Mouse (Mus musculus): Measurements from ENCODE around the gene Tnrc6b.
"Not testable (repeated sequence)": the region's sequence is repeated elsewhere in the genome, so short reads cannot be mapped to it uniquely, and the experiment has no call there.

Tnrc6b gene

GRCm38 (mm10) chr15:80852527-80852926, 141.4 kb downstream of the Tnrc6b start:
- DNase-seq = not testable (repeated sequence)

GRCm38 (mm10) chr15:80859366-80859765, 148.3 kb downstream of the Tnrc6b start:
- DNase-seq = peak in 1 of 2 experiments; percentile 40

DNA sequence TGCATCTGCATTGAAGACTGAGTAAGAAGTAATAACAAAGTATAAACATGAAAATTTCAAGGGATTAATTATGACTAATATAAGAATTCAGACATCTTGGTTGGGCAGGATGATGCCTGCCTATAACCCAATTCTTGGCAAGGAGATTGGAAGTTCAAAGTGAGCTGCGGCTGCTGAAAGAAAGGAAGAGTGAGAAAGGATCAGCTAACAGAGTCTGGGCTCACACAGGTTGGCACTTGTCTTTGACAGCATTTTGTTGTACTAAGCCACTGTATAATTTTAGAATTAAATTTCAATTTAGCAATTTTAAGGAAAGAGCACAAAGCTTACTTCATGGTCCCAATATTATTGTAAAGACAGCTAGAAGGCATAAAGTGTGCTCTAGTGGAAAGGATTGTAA, 150.2 kb downstream of the Tnrc6b start:
- DNase-seq = no peak

DNA sequence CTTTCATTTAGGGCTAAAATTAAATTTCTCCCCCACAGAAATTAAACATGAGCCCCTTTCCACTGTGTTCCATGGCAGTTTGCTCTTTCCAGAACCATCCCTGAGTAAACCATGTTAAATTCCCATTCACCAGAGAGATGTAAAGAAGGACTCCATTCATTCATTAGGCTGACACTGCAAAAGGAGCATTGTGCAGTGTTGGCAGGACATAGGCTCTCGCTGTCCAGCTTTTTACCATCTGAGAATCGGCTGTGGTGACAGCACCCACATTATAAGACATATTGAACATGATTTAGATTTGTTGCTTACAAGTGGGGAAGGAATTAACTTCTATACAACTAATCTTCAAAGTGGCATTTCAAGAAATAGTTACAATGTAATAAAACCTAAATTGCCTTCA, 150.9 kb downstream of the Tnrc6b start:
- no peak for DNase-seq

- DNase-seq = not testable (repeated sequence)
These were observed 157.5 kb downstream of the Tnrc6b start for GRCm38 (mm10) chr15:80868603-80869002.

DNA sequence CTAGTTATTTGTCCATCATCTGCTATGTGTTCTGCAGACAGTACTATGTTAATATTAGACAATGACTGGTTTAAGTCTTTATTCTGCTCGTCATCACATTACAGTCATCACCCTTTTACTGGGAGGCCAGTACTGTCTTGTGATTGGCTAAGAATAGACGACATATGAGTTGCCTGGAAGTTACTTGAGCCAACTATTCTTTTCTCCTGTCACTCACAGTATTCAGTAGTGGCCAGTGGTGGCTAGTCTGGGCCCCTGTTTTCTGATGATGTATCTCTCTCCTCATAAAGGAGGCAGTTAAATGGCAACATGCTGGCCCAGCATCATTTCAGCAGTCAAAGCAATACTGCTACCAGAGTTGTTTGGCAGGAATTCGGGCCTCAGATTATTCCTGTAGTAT, 163.6 kb downstream of the Tnrc6b start:
- no peak for DNase-seq

GRCm38 (mm10) chr15:80876231-80876630, 165.1 kb downstream of the Tnrc6b start:
- DNase-seq = peak; percentile 75 to 87

DNA sequence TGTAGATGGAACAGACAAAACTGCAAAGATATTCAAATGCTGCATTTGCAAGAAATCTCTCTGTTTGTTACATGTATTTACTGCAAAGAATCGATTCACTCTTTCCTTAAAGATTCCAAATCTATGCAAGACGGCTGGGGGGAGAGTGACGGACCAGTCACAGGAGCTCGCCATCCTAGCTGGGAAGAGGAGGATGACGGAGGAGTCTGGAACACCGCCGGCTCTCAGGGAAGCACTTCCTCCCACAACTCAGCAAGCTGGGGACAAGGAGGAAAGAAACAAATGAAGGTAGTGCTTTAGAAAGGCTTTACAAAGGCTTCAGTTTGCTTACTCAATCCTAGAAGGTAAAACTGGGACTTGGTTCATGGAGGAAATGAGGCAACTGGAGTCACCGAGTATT, 173.0 kb downstream of the Tnrc6b start:
- DNase-seq = no peak

- DNase-seq = peak; percentile 48 to 62
These were observed 175.4 kb downstream of the Tnrc6b start for GRCm38 (mm10) chr15:80886361-80887156.

DNA sequence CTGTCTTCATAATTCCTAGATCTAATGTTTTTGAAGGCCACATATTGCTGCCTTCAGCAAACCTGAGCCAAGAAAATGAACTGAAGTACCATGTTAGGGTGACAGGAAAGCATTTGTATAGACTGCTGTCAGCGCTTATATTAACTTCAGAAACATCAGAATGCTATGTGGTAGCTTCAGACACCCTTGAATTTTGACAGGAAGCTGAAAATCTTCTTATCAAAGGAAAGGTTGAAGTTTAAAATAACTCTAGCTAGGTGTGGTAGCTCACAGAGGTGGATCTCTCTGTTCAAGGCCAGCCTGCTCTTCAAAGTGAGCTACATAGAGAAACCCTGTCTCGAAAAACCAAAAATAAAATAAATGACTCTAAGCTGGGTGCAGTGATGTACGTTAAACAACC, 181.2 kb downstream of the Tnrc6b start:
- no peak for DNase-seq

GRCm38 (mm10) chr15:80896741-80897140, 185.6 kb downstream of the Tnrc6b start:
- no peak for DNase-seq

DNA sequence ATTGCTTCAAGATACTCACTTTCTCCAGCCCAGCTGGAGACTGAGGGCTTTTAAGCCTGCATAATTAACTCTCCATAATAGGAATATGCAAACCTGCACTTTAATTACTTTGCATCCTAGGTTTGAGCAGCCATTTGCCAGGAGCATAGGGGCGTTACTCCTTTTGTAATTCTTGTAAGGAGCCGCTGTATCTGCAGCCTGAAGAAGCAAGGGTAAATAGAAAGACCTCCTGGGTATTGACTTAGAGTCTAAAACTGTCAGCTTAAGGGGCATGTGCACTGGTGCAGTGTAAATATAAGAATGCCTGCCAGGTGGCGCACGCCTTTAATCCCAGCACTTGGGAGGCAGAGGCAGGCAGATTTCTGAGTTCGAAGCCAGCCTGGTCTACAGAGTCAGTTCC, 186.8 kb downstream of the Tnrc6b start:
- DNase-seq = no peak

DNA sequence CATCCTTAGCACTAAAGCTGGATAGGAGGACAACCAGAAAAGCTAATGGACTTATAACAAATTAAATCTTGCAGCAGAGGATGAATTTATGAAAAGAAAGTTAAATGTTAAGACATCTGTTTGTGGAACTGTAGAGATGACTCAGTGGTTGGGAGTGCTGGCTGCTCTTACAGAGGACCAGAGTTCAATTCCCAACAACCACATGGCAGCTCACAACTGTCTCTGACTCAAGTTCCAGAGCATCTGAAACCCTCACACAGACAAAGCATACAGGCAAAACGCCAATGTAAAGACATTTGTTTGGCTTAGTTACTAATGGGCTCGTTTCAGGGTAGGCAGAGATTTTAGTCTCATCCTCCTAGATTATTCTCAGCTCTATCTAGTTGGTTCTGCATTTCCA, 188.7 kb downstream of the Tnrc6b start:
- no peak for DNase-seq

- DNase-seq = no peak
These were observed 190.8 kb downstream of the Tnrc6b start for GRCm38 (mm10) chr15:80901806-80902513.

DNA sequence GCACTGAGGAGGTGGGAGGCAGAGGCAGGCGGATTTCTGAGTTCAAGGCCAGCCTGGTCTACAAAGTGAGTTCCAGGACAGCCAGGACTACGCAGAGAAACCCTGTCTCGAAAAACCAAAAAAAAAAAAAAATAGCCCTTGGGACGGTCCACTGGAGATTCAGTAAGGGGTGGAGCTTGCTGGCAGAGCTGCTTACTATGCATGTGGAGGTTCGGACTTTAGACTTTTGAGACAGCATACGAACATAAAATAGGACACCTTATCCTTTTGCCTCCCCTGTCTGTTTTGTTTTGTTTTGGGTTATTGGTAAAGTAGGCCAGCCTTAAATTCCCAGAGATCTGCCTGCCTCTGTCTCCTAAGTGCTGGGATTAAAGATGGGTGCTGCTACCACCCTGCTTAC, 193.7 kb downstream of the Tnrc6b start:
- DNase-seq = not testable (repeated sequence)

- no peak for DNase-seq
These were observed 199.1 kb downstream of the Tnrc6b start for GRCm38 (mm10) chr15:80910183-80910582.

DNA sequence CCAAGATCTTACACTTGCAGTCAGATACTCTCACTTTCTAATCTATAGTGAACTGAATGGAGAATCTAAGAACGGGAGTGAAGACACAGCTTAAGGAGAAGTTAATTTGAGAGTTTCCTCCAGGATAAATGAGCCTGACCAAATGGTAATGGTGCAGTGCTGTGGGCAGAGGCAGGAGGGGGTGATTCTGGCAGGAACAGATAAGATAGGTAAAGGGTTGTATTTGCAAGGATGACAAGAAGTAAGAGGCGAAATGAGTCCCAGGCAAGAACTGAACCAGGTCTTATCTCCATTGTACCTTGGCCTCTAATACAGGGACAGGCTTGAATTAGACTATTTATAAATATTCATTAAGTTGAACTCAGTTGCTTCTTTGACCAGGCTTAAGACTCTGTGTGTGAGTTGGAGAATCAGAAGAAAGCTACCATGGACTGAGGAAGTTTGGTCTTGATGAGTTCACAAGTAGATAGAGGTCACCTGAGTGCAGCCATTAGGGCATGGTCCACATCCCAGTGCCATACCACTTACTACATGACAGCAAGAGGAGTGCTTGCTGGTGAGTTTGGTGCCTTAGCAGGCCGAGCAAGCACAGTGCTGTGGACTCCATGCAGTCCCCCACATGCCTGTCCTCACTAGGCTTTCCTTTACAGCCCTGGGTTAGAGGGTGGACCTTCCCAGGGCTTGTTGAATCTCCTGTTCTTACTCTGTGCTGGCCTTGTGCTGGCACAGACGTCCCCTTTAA, 199.8 kb downstream of the Tnrc6b start:
- DNase-seq = no peak

DNA sequence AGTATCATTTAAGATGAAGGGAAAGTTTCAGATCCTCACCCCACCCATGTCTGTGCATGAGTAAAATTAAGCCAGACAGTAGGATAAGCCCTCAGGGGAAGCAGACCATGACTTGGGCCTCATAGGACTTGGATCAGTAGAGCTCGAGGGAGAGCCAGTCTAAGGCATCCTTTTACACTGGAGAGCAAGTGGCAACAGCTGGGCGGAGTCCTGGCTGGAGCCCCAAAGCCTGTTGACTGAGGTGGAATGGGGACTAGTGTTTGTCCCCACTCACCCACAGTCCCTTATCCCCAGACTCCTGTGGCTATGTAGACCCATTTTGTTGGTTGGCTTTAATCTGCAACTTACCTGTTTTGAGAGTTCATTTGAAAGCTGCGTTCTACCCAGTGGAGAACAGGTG, 201.1 kb downstream of the Tnrc6b start:
- DNase-seq = no peak

DNA sequence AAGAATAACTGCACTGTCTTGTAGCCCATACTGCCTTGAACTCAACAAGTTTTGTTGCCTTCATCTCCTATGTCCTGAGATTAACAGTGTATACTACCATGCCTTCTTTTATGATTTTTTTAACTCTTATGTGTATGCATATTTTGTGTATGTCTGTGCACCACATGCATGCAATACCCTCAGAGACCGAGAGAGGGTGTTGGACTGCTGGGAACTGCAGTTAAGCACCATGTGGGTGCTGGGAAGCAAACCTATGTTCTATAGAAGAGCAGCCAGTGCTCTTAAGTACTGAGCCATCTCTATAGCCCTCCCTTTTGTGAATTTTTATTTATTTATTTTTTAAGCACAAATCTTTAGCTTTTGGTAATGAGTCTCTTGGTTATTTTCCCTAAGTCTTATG, 202.7 kb downstream of the Tnrc6b start:
- DNase-seq = no peak

GRCm38 (mm10) chr15:80915850-80916249, 204.7 kb downstream of the Tnrc6b start:
- DNase-seq = peak; percentile 41 to 59

DNA sequence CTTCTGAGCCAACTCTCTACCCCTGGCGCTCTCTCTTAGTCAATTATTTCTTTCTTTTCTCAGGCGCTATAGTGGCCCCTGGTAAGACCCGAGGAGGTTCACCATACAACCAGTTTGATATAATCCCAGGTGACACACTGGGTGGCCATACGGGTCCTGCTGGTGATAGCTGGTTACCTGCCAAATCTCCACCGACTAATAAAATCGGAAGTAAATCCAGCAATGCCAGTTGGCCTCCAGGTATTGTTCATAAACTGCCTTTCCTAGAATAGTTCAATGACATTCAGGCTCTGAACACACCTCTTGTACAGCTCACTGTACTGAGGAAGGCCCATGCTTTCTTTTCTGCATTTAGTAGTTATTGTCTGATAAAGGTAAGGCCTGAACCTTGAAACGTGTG, 205.5 kb downstream of the Tnrc6b start:
- DNase-seq = peak; percentile 48 to 49

DNA sequence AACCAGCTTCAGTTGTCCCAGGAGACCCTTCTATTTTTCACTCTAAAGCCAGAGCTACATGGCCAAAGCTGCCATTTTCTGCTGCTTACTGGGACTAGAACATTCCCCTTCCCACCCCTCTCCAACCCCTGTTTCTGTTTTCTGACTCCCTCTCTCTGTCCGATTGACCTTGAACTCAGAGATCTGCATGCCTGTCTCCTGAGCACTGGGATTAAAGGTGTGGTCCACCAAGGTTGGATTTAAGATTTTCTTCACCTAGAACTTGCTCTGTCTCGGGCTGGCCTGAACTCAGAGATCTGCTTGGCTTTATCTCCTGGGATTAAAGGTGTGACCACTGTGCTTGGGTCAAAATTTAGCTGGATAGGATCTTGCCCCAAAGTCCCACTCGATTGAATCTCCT, 209.2 kb downstream of the Tnrc6b start:
- DNase-seq = no peak

GRCm38 (mm10) chr15:80921781-80922180, 210.7 kb downstream of the Tnrc6b start:
- DNase-seq = no peak

- no peak for DNase-seq
These were observed 213.1 kb downstream of the Tnrc6b start for GRCm38 (mm10) chr15:80924211-80924610.

Data from cerebellum, postnatal 25 days (tissue).